Mouse (Mus musculus): ENCODE results near the gene Arhgap45. TPM values are rescaled to one million over a fixed set of nuclear protein-coding genes. Genes with fewer than 3 reads are reported as not detected.

Gene Arhgap45
- 1 to 10 TPM; 3.8 to 3.9 TPM for total RNA-seq (2021)
- long read RNA-seq, experiment 1, partial matches to known transcripts: 2 of 7 reads
- long read RNA-seq, experiment 1, other reads (novel, unspliced or antisense): 1 of 7 reads
- long read RNA-seq, experiment 2, partial matches to known transcripts: 0 of 9 reads
- long read RNA-seq, experiment 2, other reads (novel, unspliced or antisense): 5 of 9 reads

- no peak for DNase-seq (ENCODE audit: low spot score in 2 of 2)
These were observed at the start of gene Arhgap45 for GRCm38 (mm10) chr10:80016511-80016910. TSS of gene Arhgap45 (plus strand) at chr10:80016653.

GRCm38 (mm10) chr10:79966886-79967400, 49.5 kb upstream of the Arhgap45 start:
- no peak for DNase-seq (ENCODE audit: low spot score in 2 of 2)

DNA sequence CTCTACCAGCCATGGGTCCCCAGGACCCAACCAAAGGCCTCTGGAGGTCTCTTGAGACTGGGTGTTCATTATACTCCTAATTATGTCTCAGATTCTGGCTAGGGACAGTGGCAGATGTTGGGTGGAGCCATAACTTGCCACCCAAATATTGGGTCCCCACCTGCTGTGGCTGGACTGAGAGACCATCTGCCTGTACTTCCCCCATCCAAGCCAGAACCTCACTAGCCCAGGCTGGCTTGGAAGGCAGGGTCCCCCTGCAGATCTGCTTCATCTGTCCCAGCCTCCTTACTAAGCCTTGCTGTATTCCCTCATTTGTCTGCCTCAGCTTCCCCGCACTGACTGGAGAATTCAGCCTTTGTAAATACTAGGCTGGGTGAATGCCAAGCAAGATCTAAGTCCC, 48.3 kb upstream of the Arhgap45 start:
- DNase-seq (ENCODE audit: low spot score in 2 of 2): no peak

DNA sequence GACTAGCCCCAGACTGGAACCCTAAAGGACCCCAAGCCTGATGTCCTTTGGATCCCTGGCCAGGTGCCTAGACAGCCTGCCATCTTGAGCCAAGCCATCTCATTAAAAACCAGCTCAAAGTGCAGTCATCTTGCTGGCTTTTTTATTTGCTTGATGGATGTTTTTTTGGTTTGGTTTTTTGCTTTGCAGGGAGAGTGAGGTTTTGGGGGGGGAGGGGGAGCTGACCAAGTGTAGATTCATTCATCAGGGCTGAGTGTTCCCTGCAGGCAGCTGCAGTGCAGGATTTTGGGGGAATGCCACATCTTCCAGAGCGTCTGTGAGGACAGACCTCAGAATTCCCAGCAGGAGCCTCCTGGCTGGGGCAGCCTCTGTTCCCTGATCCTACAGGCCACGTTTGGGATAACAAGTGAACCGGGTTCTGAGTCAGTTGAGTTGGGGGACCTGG, 47.3 kb upstream of the Arhgap45 start:
- no peak for DNase-seq (ENCODE audit: low spot score in 2 of 2)

DNA sequence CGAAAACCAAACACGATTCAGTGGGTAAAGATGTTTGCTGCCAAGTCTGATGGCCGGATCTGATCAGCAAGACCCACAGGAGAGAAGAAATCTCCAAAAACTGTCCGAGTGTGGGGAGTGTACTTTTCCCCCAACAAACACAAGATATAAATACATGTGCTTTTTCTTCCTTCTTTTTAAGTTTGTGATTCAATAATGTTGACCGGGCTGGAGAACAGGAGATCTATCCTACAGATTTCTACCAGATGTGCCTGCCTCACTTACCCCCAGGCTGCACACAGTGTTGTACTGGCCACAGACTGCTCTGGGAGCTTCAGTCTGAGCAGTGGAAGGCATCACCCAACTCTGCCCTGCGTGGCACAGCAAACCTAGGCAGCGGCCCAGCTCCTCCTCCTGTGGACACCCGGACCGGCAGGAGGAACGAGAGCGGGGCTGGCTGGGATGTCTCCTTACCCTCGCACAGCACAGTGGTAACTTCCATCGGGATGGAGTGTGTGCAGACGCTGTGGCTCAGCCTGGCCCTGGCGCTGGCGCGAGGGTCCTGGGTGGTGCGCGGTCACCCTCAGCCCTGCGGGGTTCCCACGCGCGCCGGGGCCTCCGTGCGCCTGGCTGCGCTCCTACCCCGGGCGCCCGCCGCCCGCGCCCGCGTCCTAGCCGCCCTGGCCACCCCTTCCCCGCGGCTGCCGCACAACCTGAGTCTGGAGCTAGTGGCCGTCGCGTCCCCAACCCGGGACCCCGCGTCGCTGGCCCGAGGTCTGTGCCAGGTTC, 45.9 kb upstream of the Arhgap45 start, which contains the start of gene Grin3b:
Gene Grin3b (plus strand): TSS at position 301 of the 768 bp plus-strand sequence.
- DNase-seq (ENCODE audit: low spot score in 2 of 2): no peak

DNA sequence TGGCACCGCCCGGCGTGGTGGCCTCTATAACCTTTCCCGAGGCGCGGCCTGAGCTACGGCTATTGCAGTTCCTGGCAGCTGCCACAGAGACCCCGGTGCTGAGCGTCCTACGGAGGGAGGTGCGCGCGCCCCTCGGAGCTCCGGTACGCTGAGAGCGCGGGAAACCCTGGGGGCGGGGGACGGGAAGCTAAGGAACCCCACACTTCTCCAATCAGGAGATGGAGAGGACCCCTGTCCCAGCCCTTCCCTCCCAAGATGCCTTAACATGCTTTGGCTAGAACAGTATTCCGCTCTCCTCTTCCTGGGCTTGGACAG, 45.3 kb upstream of the Arhgap45 start:
- DNase-seq (ENCODE audit: low spot score in 2 of 2): no peak

DNA sequence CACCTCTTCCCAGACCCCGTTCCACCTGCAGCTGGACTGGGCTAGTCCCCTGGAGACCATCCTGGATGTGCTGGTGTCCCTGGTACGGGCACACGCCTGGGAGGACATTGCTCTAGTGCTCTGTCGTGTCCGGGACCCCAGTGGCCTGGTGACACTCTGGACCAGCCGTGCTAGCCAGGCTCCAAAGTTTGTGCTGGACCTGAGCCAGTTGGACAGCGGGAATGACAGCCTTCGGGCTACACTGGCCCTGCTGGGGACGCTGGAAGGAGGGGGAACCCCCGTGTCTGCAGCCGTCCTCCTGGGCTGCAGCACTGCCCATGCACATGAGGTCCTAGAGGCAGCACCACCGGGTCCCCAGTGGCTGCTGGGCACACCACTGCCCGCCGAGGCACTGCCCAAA, 43.6 kb upstream of the Arhgap45 start:
- no peak for DNase-seq (ENCODE audit: low spot score in 2 of 2)

DNA sequence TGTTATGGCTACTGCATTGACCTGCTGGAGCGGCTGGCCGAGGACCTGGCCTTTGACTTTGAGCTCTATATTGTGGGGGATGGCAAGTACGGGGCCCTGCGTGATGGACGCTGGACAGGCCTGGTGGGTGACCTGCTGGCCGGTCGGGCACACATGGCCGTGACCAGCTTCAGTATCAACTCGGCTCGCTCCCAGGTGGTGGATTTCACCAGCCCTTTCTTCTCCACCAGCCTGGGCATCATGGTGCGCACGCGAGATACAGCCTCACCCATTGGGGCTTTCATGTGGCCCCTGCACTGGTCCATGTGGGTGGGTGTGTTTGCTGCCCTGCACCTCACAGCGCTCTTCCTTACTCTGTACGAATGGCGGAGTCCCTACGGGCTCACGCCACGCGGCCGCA, 42.4 kb upstream of the Arhgap45 start:
- no peak for DNase-seq (ENCODE audit: low spot score in 2 of 2)

DNA sequence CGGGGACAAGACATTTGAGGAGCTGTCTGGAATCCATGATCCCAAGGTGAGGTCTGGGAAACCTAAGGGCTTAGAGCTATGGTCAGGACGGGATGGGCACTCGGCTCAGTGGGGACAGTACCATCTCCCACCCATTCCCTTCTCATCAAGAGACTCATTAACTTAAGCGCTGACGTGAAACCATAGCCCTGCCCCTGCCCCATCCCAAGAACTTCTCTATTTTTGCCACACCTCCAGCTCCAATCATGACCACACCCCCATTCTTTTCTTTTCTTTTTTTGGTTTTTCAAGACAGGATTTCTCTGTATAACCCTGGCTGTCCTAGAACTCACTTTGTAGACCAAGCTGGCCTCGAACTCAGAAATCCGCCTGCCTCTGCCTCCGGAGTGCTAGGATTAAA, 41.8 kb upstream of the Arhgap45 start:
- DNase-seq (ENCODE audit: low spot score in 2 of 2): no peak

GRCm38 (mm10) chr10:79976071-79976721, 40.3 kb upstream of the Arhgap45 start:
- DNase-seq (ENCODE audit: low spot score in 2 of 2): no peak

- no peak for DNase-seq (ENCODE audit: low spot score in 2 of 2)
These were observed 39.7 kb upstream of the Arhgap45 start for GRCm38 (mm10) chr10:79976722-79977107.

GRCm38 (mm10) chr10:79977324-79977723, 39.1 kb upstream of the Arhgap45 start:
- no peak for DNase-seq (ENCODE audit: low spot score in 2 of 2)

- DNase-seq (ENCODE audit: low spot score in 2 of 2): no peak
These were observed 38.4 kb upstream of the Arhgap45 start for GRCm38 (mm10) chr10:79978061-79978460.

DNA sequence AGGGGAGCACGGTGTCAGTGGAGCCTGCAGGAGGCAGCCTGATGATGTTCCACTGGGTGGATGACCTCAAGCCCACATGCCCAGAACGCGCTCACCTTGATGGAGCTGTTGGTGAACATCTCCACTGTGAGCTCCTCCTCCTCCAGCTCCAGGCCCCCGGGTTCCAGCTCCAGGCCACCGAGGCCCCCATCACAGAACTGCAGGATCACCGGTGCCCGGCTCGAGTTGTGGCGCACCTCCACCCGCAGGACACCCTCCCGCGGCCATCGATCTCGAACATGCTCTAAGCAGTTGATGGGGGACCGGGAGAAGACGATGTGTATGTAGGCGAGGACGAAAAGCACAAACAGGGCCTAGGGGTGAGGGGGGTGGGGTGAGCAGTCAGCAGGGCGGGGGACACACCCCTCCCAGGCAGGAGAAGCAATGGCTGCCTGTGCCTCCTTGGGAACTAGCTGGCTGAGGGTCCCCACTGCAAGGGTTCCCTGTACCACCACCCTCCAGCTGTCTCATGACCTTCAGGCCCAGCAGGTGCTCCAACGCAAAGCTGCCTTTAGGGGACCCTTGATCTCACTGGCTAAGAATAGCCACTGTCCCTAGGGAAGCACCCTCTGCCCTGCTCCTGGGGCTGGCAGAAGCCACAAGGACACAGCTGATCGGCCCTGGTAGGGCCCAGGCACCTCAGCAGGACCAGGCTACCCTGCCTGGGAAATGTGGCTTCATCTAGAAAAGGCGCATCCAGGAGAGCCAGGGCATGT, 36.9 kb upstream of the Arhgap45 start:
- DNase-seq (ENCODE audit: low spot score in 2 of 2): no peak

DNA sequence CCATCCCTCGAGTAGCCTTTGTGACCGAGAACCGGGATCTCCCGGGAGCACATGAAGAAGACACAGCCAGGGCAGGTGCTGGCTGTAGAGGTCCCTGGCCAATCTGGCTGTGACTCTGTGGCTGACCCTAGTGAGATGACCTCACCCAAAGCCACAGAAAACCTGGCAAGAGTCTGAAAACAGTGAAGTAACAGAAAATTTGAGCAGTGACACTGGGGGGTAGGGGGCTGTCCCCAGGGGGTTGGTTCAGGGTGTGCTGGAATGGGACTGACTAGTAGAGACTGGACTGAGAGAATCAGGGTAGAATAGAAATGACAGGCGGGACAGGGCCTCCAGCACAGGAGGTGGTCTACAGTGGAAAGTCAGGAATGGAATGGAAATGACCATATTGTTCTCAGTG, 33.2 kb upstream of the Arhgap45 start:
- no peak for DNase-seq (ENCODE audit: low spot score in 2 of 2)

DNA sequence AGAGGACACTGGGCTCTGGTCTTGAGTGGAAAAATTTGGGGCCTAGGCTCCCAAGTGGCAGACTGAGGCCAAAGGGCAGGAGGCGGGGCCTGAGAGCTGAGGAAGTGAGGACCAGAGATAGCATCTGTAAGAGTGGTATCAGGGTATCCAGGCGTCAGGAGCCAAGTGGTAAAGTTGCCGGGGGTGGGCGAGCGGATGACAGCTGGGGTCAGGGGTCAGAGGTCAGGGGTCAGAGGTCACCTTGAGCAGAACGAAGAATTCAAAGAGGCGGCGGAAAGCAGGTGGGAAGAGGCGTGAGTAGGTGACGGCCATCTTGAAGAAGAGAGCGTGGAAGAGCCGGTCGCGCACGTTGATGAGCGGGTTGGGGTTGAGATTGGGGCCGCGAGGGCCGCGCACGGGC, 32.8 kb upstream of the Arhgap45 start:
- DNase-seq (ENCODE audit: low spot score in 2 of 2): peak; percentile 63 to 68

- peak; percentile 80 to 82 for DNase-seq (ENCODE audit: low spot score in 2 of 2)
These were observed 32.1 kb upstream of the Arhgap45 start, which contains the start of gene Tmem259 for GRCm38 (mm10) chr10:79984195-79984816. TSS of gene Tmem259 (minus strand) at chr10:79984330.

DNA sequence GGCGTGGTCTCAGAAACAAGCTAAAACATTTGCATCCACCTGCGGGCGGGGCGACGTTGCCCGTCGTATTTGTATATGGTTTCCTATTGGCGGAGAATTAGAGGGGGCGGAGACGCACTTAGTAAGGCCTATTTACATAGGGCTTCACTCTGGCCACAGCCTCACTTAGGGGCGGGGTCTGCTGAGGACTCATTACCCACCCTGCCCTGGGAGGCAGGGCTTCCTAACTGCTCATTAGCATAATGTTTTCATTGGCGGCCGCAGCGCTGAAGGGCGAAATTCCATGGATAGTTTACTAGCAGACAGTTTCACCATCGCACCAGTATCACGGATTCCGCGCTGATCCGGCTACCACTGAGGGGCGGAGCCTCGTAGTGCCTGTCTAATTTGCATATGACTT, 31.6 kb upstream of the Arhgap45 start:
- DNase-seq (ENCODE audit: low spot score in 2 of 2): peak; percentile 96 to 98

DNA sequence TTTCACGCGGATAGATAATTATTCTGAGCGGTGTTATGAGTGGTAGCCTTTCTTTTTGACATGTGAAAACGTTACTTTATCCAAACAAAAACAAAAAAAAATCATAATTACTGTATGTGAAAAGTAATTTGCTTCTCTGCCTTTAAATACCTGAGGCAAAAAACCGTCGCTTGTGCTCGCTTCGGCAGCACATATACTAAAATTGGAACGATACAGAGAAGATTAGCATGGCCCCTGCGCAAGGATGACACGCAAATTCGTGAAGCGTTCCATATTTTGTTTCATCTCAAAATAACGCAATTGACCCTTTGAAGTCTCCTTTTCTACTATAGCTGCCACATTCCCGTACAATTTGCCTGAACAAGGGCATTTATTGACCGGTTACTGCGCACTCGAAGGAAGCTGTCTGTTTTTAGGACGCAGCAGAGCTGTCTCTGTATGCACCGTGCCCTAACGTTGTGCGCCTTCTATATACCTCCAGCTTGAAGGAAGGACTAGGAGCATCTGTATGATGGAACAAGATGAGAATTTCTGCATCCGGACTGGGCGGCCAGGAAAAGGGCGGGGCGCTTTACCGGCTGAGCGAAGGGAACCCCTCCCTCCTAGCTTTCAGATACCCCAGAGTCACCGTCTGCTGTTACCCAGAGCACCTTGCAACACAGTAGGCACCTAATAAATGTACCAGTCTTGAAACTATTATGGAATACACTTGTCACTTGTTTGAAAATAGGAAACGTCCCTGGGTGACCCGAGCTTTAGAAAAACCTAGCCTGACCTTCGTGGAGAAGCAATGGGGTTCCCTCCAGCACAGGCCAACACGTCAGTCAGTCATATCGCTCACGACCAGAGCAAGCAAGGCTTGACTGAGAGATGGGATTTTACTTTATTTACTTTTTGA, 30.9 kb upstream of the Arhgap45 start:
- peak; percentile 67 to 74 for DNase-seq (ENCODE audit: low spot score in 2 of 2)

Measured in layer of hippocampus, postnatal 14 days (tissue).